Mouse (Mus musculus): Measurements from ENCODE around the gene Cfap69. TPM values are rescaled to one million over a fixed set of nuclear protein-coding genes. Genes with fewer than 3 reads are reported as not detected.
A peak's percentile ranks its signal among the peaks of the same experiment; 100 is the strongest.

Cfap69 gene
- polyA plus RNA-seq, 1 experiment from 2014 or later = 3.4 TPM

DNA sequence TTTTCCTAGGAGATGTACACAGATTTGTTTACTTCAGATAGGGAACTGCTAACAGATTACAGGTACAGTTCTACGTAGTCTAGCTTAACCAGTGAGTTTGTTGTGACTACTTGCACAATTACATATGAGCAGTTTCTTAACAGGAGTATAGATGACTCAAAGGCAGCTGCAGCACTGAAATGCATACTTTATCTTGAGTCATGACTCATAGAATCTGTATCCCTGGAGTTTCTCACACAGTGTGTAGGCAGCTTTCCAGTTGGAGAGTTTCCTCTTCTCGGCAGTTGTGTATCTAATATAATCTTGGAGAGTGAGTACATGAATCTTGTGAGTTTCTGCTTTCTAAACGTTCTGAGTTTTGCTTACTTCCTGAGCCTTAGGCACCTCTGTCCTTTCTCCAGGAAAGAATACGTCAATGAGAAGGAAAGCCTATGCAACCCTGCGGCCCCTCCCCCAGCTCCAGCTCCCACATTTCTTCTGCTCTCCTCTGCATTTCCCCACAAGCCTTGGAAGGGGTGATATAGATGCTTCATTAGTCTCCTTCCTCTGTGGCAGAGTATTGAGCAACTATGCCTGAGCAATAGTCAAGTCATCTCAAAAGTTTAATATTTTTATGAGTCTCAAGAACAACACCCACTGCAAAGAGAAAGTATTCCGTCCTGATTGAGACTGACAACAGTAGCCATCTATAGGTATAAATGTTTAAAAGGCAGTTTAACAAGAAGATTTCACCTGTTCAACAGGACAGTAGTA lies 15.0 kb downstream of the Cfap69 start:
- no peaks in the 10 kb centered on the region for H3K27me3 ChIP-seq (replicated peaks)
- 40% methylated on average over 6 of the region's 6 CpGs for WGBS
- H3K4me1 ChIP-seq = peaks cover 3% of the 10 kb centered on the region; the same call in 1 of the 2 replicates
- ATAC-seq (ENCODE audit: insufficient read depth, low FRiP score, low read depth) = peak; percentile 93
- no peaks in the 10 kb centered on the region for H3K9me3 ChIP-seq
- no peak overlapping the region for H3K4me3 ChIP-seq (replicated peaks)
- peak overlapping the region; percentile 61; the same call in 1 of the 2 replicates for H3K27ac ChIP-seq
- no peaks in the 10 kb centered on the region for H3K36me3 ChIP-seq
- H3K4me2 ChIP-seq = no peak overlapping the region
- no peak overlapping the region for H3K9ac ChIP-seq

DNA sequence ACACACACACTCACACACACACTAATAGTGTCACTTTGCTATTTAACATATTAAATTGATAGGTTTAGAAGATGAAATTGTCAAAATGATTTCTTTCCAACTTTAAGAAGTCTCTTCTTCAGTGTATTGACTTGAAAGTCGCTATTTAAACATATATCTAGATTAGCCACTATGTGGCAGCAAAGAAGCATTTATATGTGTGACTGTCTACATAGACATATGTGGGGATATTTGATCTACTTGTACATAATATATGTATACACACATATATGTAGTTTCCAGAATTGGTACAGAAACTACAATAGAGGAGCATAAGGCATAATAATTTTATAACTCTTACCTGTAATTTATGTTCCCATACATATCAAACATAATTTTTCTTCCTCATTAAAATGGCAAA lies 17.9 kb downstream of the Cfap69 start:
- Histone ChIP-seq H3K4me3 (replicated peaks) (no peak overlapping the region), H3K27me3 (replicated peaks) (no peaks in the 10 kb centered on the region)

DNA sequence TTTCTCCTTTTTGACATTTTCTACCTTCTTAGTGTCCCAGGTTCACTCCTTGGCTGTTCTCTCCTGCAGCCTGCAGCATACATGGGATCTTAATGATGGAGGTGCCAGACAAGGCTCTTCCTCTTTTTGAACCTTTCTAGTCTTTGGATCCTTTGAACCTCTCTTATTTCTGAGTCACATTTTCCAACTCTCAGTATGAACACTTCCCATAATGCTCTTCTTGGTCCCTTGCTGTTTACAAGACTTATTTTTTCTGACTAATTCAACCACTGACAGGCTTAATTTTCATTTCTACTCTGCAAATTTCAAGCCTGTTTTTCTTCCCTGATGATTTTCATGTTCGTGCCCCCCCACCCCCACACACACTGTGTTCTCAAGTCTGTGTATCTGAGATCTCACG lies 25.5 kb downstream of the Cfap69 start:
- Histone ChIP-seq H3K27me3 (replicated peaks) (no peaks in the 10 kb centered on the region), H3K4me3 (replicated peaks) (no peak overlapping the region), H3K9me3 (no peaks in the 10 kb centered on the region), H3K4me2 (no peak overlapping the region), H3K4me1 (no peaks in the 10 kb centered on the region), H3K9ac (no peak overlapping the region), H3K27ac (no peak overlapping the region), H3K36me3 (no peaks in the 10 kb centered on the region)
- WGBS = 43% methylated on average over 2 of the region's 2 CpGs
- no peak for ATAC-seq (ENCODE audit: insufficient read depth, low FRiP score, low read depth)

More for the DNA sequence above, 17.9 kb downstream of the Cfap69 start:
- H3K4me2 ChIP-seq = no peak overlapping the region
- no peak for ATAC-seq (ENCODE audit: insufficient read depth, low FRiP score, low read depth)
- H3K27ac ChIP-seq = no peak overlapping the region
- no peaks in the 10 kb centered on the region for H3K36me3 ChIP-seq
- no peak overlapping the region for H3K9ac ChIP-seq
- WGBS = 2% methylated on average over 1 of the region's 1 CpGs
- H3K9me3 ChIP-seq = no peaks in the 10 kb centered on the region
- peaks cover 3% of the 10 kb centered on the region; the same call in 1 of the 2 replicates for H3K4me1 ChIP-seq

DNA sequence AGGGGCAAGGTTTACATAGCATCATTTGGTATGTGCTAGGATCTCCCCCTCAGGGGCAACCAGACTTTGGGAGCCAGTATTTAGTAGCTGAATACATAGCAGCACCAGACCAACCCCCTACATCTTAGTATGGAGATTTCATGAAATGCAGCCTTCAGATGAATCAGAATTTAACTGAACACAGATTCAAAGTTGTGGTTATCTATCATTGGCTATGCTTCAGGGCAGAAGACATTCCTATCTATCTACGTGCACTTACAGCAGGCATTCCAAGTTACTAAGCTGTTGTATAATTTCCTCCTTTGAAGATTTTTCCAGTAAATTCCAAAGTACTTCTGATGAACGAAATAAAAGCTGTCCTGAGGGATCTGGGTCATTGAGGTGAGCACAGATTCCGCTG lies 38.5 kb downstream of the Cfap69 start:
- Histone ChIP-seq H3K36me3 (no peaks in the 10 kb centered on the region), H3K4me2 (no peak overlapping the region), H3K4me1 (no peaks in the 10 kb centered on the region), H3K9ac (no peak overlapping the region), H3K4me3 (replicated peaks) (no peak overlapping the region), H3K9me3 (no peaks in the 10 kb centered on the region), H3K27ac (no peak overlapping the region), H3K27me3 (replicated peaks) (no peaks in the 10 kb centered on the region)
- ATAC-seq (ENCODE audit: insufficient read depth, low FRiP score, low read depth) = no peak
- 67% methylated on average over 3 of the region's 3 CpGs for WGBS

DNA sequence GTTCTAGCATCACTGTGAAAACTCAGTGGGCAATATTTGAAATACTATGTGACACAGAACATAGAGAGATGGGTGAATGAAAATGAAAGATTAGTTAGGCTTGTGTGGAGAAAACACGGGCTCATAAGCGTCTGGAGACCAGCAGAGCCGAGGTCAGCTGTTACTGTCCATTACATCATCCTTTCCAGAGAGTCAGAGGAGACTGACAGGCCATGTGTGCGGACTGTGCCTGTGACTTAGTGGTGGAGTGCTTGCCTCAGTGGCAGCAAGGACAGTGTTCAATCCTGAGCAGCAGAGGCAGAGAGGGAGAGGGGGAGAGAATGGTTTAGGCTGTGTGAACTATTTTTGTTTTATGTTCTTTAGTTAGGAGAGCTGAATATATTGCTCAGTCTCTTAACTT lies 45.7 kb downstream of the Cfap69 start:
- H3K4me1 ChIP-seq = no peaks in the 10 kb centered on the region
- H3K27ac ChIP-seq = no peak overlapping the region
- H3K4me2 ChIP-seq = no peak overlapping the region
- ATAC-seq (ENCODE audit: insufficient read depth, low FRiP score, low read depth) = no peak
- no peaks in the 10 kb centered on the region for H3K9me3 ChIP-seq
- H3K36me3 ChIP-seq = no peaks in the 10 kb centered on the region
- no peaks in the 10 kb centered on the region for H3K27me3 ChIP-seq (replicated peaks)
- WGBS = 61% methylated on average over 4 of the region's 4 CpGs
- no peak overlapping the region for H3K9ac ChIP-seq
- H3K4me3 ChIP-seq (replicated peaks) = no peak overlapping the region

DNA sequence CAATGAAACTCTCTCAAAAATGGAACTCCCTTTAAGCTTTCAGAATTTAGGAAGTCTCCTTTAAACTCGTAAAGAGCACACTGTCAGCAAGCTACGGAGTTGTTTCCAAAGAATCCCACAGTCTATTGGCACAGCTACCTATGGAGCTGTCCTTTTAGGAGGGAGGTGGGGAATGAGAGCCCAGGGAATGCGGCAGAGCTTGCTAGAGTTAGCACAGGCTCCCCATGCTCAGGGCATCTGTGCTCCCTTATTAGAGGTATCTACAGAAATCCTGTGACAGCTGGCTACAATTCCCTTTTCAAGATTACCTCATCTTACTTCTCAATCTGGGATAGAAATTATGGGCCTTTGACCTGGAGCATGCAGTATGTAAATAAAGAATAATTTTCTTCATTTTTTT lies 53.5 kb downstream of the Cfap69 start:
- ATAC-seq (ENCODE audit: insufficient read depth, low FRiP score, low read depth) = no peak
- Histone ChIP-seq H3K4me2 (no peak overlapping the region), H3K27ac (no peak overlapping the region), H3K27me3 (replicated peaks) (no peaks in the 10 kb centered on the region), H3K9me3 (no peaks in the 10 kb centered on the region), H3K9ac (no peak overlapping the region), H3K4me1 (no peaks in the 10 kb centered on the region), H3K36me3 (no peaks in the 10 kb centered on the region), H3K4me3 (replicated peaks) (no peak overlapping the region)
- WGBS = 53% methylated on average over 3 of the region's 3 CpGs

DNA sequence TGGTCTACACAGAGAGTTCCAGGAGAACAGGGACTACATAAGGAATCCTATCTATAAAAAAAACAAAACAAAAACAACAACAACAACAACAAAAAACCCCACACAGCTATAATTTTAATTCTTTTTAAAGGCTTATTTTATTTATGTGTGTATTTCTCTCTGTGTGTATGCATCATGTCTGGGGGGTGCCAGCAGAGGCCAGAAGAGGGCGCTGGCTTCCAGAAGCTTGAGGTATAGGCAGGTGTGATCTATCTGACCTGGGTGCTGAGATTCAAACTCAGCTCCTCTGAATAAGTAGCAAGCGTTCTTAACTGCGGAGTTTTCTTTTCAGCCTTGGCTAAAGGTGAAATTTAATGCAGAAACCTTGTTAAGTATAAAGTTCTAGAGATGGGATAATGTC lies 76.4 kb downstream of the Cfap69 start:
- Histone ChIP-seq H3K4me2 (no peak overlapping the region), H3K4me1 (no peaks in the 10 kb centered on the region), H3K9me3 (no peaks in the 10 kb centered on the region), H3K27me3 (replicated peaks) (no peaks in the 10 kb centered on the region), H3K36me3 (no peaks in the 10 kb centered on the region), H3K27ac (no peak overlapping the region), H3K9ac (no peak overlapping the region), H3K4me3 (replicated peaks) (no peak overlapping the region)
- no peak for ATAC-seq (ENCODE audit: insufficient read depth, low FRiP score, low read depth)
- WGBS = 84% methylated on average over 3 of the region's 3 CpGs

DNA sequence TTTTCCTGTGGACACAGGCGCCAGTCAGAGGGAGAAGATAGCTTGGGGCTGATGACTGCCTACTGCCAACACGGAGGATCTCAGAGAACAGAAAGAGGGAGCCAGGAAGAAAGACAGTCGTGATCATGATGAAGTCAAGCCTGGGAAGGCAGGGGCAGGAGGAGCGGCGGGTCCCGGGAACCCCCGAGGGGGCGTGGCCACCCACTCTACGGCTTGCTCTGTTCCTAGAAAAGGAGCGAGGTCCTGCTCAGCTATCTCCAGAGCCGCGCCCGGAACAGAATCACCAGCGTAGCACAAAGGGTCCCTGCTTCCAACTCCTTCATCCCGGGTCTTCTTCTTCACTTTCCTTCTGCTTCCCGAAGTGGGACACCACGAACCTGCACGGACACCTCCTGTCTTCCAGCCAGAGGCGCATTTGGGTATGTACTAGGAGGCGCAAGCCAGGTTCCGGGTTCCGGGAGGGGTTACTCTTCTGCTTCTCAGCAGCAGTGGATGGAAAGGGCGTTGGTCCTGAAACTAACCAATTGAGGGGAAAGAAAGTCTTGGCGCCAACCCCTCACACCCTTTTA lies 90.2 kb downstream of the Cfap69 start, which contains the start of gene Gm8773:
TSS of gene Gm8773 (plus strand) at position 51 of the 569 bp plus-strand sequence.
- H3K27me3 ChIP-seq (replicated peaks) = no peaks in the 10 kb centered on the region
- peak within 1 kb of the TSS; percentile 82 for H3K4me2 ChIP-seq
- peak within 1 kb of the TSS; percentile 53 for H3K4me3 ChIP-seq (replicated peaks)
- H3K27ac ChIP-seq = no peak within 1 kb of the TSS
- H3K4me1 ChIP-seq = no peaks in the 10 kb centered on the region
- 0 out of 2 replicates have a peak within 1 kb of the TSS, but pooled peaks have one; percentile 3 for H3K9ac ChIP-seq
- WGBS = 1% methylated on average over 24 of the region's 24 CpGs
- no peaks in the 10 kb centered on the region for H3K36me3 ChIP-seq
- no peaks in the 10 kb centered on the region for H3K9me3 ChIP-seq
- peak; percentile 70; the same call in 1 of the 2 replicates for ATAC-seq (ENCODE audit: insufficient read depth, low FRiP score, low read depth)

DNA sequence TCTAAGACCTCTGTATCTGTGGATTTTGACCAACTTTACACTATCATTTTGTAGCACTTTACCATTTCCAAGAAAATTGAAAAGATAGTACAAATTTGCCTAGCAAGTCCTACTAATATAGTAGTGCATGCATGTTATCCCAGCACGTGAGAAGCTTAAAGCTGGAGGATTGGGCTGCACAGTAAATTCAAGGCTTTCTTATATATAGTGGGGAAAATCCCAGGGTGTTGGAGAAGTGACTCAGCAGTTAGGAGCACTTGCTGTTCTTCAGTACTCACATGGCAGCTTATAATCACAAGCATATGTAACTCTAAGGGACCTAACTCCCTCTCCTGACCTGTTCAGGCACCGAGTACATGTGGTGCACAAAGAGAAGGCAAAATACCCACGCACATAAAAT lies 101.6 kb downstream of the Cfap69 start:
- no peak for ATAC-seq (ENCODE audit: insufficient read depth, low FRiP score, low read depth)
- no peaks in the 10 kb centered on the region for H3K27me3 ChIP-seq (replicated peaks)

DNA sequence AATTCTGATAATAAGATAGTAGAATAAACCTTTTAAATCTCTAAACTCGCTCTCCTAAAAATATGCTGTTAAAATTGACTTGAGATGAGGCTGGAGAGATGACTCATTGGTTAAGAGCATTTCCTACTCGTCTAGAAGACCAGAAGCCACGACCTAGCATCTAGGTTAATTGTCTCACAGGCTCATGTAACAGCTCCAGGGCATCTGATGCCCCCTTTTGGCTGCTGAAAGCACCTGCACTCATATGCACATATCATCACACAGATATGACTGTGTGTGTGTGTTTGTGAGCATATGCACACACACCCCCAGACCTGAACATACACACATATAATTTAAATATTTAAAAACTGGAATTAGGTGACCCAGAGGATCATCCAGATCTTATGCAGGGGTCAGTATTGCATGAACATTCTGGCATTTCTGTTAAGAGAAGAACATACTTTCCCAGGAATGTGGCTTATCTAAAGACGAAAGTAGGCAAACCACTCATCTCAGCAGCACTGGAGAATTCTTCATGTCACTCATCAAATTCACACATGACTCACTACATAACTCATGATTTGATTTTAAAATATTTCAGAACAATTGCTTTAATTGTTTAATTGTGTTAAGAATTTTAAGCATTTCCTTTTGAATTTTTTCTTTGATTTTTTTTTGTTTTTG lies 102.9 kb downstream of the Cfap69 start:
- no peak for ATAC-seq (ENCODE audit: insufficient read depth, low FRiP score, low read depth)
- no peak overlapping the region for H3K4me2 ChIP-seq
- H3K9me3 ChIP-seq = no peaks in the 10 kb centered on the region
- no peak overlapping the region for H3K9ac ChIP-seq
- H3K27ac ChIP-seq = no peak overlapping the region
- 66% methylated on average over 4 of the region's 4 CpGs for WGBS
- no peaks in the 10 kb centered on the region for H3K27me3 ChIP-seq (replicated peaks)
- H3K4me3 ChIP-seq (replicated peaks) = no peak overlapping the region
- no peaks in the 10 kb centered on the region for H3K36me3 ChIP-seq
- H3K4me1 ChIP-seq = 0 out of 2 replicates have a peak, but pooled peaks cover 3% of the 10 kb centered on the region

More for the DNA sequence above, 101.6 kb downstream of the Cfap69 start:
- Histone ChIP-seq H3K27ac (no peak overlapping the region), H3K9me3 (no peaks in the 10 kb centered on the region), H3K4me2 (no peak overlapping the region), H3K36me3 (no peaks in the 10 kb centered on the region), H3K4me3 (replicated peaks) (no peak overlapping the region), H3K9ac (no peak overlapping the region), H3K4me1 (0 out of 2 replicates have a peak, but pooled peaks cover 3% of the 10 kb centered on the region)
- WGBS = 74% methylated on average over 3 of the region's 3 CpGs

DNA sequence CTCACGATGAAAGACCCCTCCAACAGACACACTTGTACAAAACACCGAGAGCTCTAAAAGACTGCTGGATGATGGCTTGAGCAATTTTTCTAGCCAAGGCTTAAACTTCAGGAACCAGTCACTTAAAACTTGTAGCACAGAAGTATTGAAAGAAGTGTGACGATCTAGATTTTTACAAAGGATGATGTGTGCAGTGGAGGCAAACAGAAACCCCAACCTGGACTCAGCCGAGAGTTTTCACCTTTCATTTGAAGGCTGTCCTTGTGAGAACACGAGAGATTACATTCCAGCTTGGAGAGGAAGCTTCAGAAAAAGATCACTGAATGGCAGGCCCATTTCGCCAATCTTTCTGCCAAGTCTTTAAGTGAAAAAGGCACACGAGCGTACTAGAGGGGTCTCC lies 104.2 kb downstream of the Cfap69 start:
- 0 out of 2 replicates have a peak, but pooled peaks cover 3% of the 10 kb centered on the region for H3K4me1 ChIP-seq
- peak overlapping the region; percentile 74 for H3K4me3 ChIP-seq (replicated peaks)
- H3K9me3 ChIP-seq = no peaks in the 10 kb centered on the region
- H3K36me3 ChIP-seq = no peaks in the 10 kb centered on the region; the same call in 1 of the 2 replicates
- ATAC-seq (ENCODE audit: insufficient read depth, low FRiP score, low read depth) = no peak
- peak overlapping the region; percentile 42; the same call in 1 of the 2 replicates for H3K9ac ChIP-seq
- 37% methylated on average over 8 of the region's 8 CpGs for WGBS
- H3K4me2 ChIP-seq = peak overlapping the region; percentile 58
- peak overlapping the region; percentile 64 for H3K27ac ChIP-seq
- H3K27me3 ChIP-seq (replicated peaks) = no peaks in the 10 kb centered on the region

All from stomach, embryonic 15.5 days (tissue).